Mouse (Mus musculus): ENCODE results near the gene Pcdh9. TPM values are rescaled to one million over a fixed set of nuclear protein-coding genes. Genes with fewer than 3 reads are reported as not detected.

Gene Pcdh9
- polyA plus RNA-seq, 2 experiments: 6.4 to 44.0 TPM

GRCm38 (mm10) chr14:93067411-93068336 is 822.8 kb downstream of the Pcdh9 start:
- WGBS: 61% methylated on average over 5 of the region's 5 CpGs
- no peak overlapping the region for H3K4me3 ChIP-seq (replicated peaks; ENCODE audit: low read length)
- DNase-seq (ENCODE audit: low spot score) (no peak), ATAC-seq (ENCODE audit: low FRiP score, low read depth) (peak; percentile 15; the same call in 1 of the 2 replicates)
- no peak overlapping the region for H3K4me2 ChIP-seq (replicated peaks; ENCODE audit: low read depth, low read length, severe bottlenecking)
- H3K4me1 ChIP-seq (ENCODE audit: control insufficient read depth, insufficient read depth, low read length): no peaks in the 10 kb centered on the region
- no peak for TF ChIP-seq POLR2A (IDR thresholded peaks at IDR 0.05; ENCODE audit: borderline replicate concordance, extremely low read depth, insufficient read depth, insufficient read length)
- H3K9ac ChIP-seq (ENCODE audit: low read depth, low read length, severe bottlenecking): no peak overlapping the region
- H3K9me3 ChIP-seq (ENCODE audit: control insufficient read depth, low read length): no peaks in the 10 kb centered on the region
- H3K36me3 ChIP-seq (ENCODE audit: control insufficient read depth, insufficient read depth, low read length): no peaks in the 10 kb centered on the region
- H3K27me3 ChIP-seq (ENCODE audit: control insufficient read depth, insufficient read depth, low read length): no peaks in the 10 kb centered on the region
- H3K27ac ChIP-seq (replicated peaks; ENCODE audit: low read depth, low read length): no peak overlapping the region

- Histone ChIP-seq H3K4me1 (ENCODE audit: control insufficient read depth, insufficient read depth, low read length) (no peaks in the 10 kb centered on the region), H3K27ac (replicated peaks; ENCODE audit: low read depth, low read length) (no peak overlapping the region), H3K4me2 (replicated peaks; ENCODE audit: low read depth, low read length, severe bottlenecking) (no peak overlapping the region), H3K36me3 (ENCODE audit: control insufficient read depth, insufficient read depth, low read length) (no peaks in the 10 kb centered on the region), H3K9ac (ENCODE audit: low read depth, low read length, severe bottlenecking) (no peak overlapping the region), H3K9me3 (ENCODE audit: control insufficient read depth, low read length) (no peaks in the 10 kb centered on the region), H3K27me3 (ENCODE audit: control insufficient read depth, insufficient read depth, low read length) (no peaks in the 10 kb centered on the region), H3K4me3 (replicated peaks; ENCODE audit: low read length) (no peak overlapping the region)
- ATAC-seq (ENCODE audit: low FRiP score, low read depth): peak; percentile 34; the same call in 1 of the 2 replicates
- 57% methylated on average over 8 of the region's 8 CpGs for WGBS
- no peak for TF ChIP-seq POLR2A (IDR thresholded peaks at IDR 0.05; ENCODE audit: borderline replicate concordance, extremely low read depth, insufficient read depth, insufficient read length)
- peak; percentile 15 for DNase-seq (ENCODE audit: low spot score)
Measured at GRCm38 (mm10) chr14:93066732-93067410, 823.6 kb downstream of the Pcdh9 start.

- H3K27ac ChIP-seq (replicated peaks; ENCODE audit: low read depth, low read length): no peak overlapping the region
- no peaks in the 10 kb centered on the region for H3K27me3 ChIP-seq (ENCODE audit: control insufficient read depth, insufficient read depth, low read length)
- H3K36me3 ChIP-seq (ENCODE audit: control insufficient read depth, insufficient read depth, low read length): no peaks in the 10 kb centered on the region
- ATAC-seq (ENCODE audit: low FRiP score, low read depth) (no peak), DNase-seq (ENCODE audit: low spot score) (peak; percentile 12)
- H3K9me3 ChIP-seq (ENCODE audit: control insufficient read depth, low read length): no peaks in the 10 kb centered on the region
- H3K4me3 ChIP-seq (replicated peaks; ENCODE audit: low read length): no peak overlapping the region
- H3K4me2 ChIP-seq (replicated peaks; ENCODE audit: low read depth, low read length, severe bottlenecking): no peak overlapping the region
- H3K4me1 ChIP-seq (ENCODE audit: control insufficient read depth, insufficient read depth, low read length): no peaks in the 10 kb centered on the region
- TF ChIP-seq POLR2A (IDR thresholded peaks at IDR 0.05; ENCODE audit: borderline replicate concordance, extremely low read depth, insufficient read depth, insufficient read length): no peak
- WGBS: 63% methylated on average over 5 of the region's 5 CpGs
- no peak overlapping the region for H3K9ac ChIP-seq (ENCODE audit: low read depth, low read length, severe bottlenecking)
Measured at GRCm38 (mm10) chr14:93061824-93062620, 828.5 kb downstream of the Pcdh9 start.

- H3K36me3 ChIP-seq (ENCODE audit: control insufficient read depth, insufficient read depth, low read length): no peaks in the 10 kb centered on the region
- H3K4me2 ChIP-seq (replicated peaks; ENCODE audit: low read depth, low read length, severe bottlenecking): no peak overlapping the region
- no peaks in the 10 kb centered on the region for H3K4me1 ChIP-seq (ENCODE audit: control insufficient read depth, insufficient read depth, low read length)
- H3K4me3 ChIP-seq (replicated peaks; ENCODE audit: low read length): no peak overlapping the region
- H3K27ac ChIP-seq (replicated peaks; ENCODE audit: low read depth, low read length): no peak overlapping the region
- DNase-seq (ENCODE audit: low spot score) (no peak), ATAC-seq (ENCODE audit: low FRiP score, low read depth) (no peak)
- WGBS: 89% methylated on average over 6 of the region's 6 CpGs
- no peaks in the 10 kb centered on the region for H3K27me3 ChIP-seq (ENCODE audit: control insufficient read depth, insufficient read depth, low read length)
- H3K9me3 ChIP-seq (ENCODE audit: control insufficient read depth, low read length): no peaks in the 10 kb centered on the region
- TF ChIP-seq POLR2A (IDR thresholded peaks at IDR 0.05; ENCODE audit: borderline replicate concordance, extremely low read depth, insufficient read depth, insufficient read length): no peak
- H3K9ac ChIP-seq (ENCODE audit: low read depth, low read length, severe bottlenecking): no peak overlapping the region
Measured at GRCm38 (mm10) chr14:93058799-93059198, 831.7 kb downstream of the Pcdh9 start.

GRCm38 (mm10) chr14:93055997-93056396 is 834.5 kb downstream of the Pcdh9 start:
- H3K9me3 ChIP-seq (ENCODE audit: control insufficient read depth, low read length): no peaks in the 10 kb centered on the region
- DNase-seq (ENCODE audit: low spot score) (no peak), ATAC-seq (ENCODE audit: low FRiP score, low read depth) (no peak)
- H3K27me3 ChIP-seq (ENCODE audit: control insufficient read depth, insufficient read depth, low read length): no peaks in the 10 kb centered on the region
- WGBS: 93% methylated on average over 3 of the region's 3 CpGs
- H3K4me1 ChIP-seq (ENCODE audit: control insufficient read depth, insufficient read depth, low read length): no peaks in the 10 kb centered on the region
- no peak overlapping the region for H3K4me2 ChIP-seq (replicated peaks; ENCODE audit: low read depth, low read length, severe bottlenecking)
- no peak overlapping the region for H3K27ac ChIP-seq (replicated peaks; ENCODE audit: low read depth, low read length)
- no peak overlapping the region for H3K9ac ChIP-seq (ENCODE audit: low read depth, low read length, severe bottlenecking)
- no peaks in the 10 kb centered on the region for H3K36me3 ChIP-seq (ENCODE audit: control insufficient read depth, insufficient read depth, low read length)
- no peak for TF ChIP-seq POLR2A (IDR thresholded peaks at IDR 0.05; ENCODE audit: borderline replicate concordance, extremely low read depth, insufficient read depth, insufficient read length)
- H3K4me3 ChIP-seq (replicated peaks; ENCODE audit: low read length): no peak overlapping the region

All from limb, embryonic 14.5 days (tissue).